Mouse (Mus musculus): ENCODE measurements around the gene Ski.
A peak's percentile ranks its signal among the peaks of the same experiment; 100 is the strongest.
"Not testable (repeated sequence)": the region's sequence is repeated elsewhere in the genome, so short reads cannot be mapped to it uniquely, and the experiment has no call there.

Ski gene

DNA sequence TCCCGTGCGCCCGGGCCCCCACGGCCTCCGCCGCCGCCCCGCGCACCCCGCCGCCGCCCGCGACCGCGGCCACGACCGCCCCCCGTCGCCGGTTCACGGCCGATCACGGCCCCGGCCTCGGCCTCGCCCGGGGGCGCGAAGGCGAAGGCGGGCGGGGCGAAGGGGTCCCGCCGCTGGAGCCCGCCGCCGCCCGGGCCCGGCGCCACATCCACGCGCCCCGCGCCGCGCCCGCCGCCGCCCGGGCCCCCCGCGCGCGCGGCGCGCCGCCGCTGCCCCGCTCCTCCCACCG, at the start of gene Ski:
Gene Ski (minus strand): TSS at position 41 of the 289 bp plus-strand sequence.
- no peak for DNase-seq (ENCODE audit: low spot score in 2 of 2)

GRCm38 (mm10) chr4:155268382-155268781, 46.0 kb upstream of the Ski start:
- DNase-seq (ENCODE audit: low spot score in 2 of 2), result peak in 1 of 2 experiments; percentile 35

- DNase-seq (ENCODE audit: low spot score in 2 of 2), result no peak
Observed at GRCm38 (mm10) chr4:155267639-155268175, 45.3 kb upstream of the Ski start.

- no peak for DNase-seq (ENCODE audit: low spot score in 2 of 2)
Observed at GRCm38 (mm10) chr4:155267047-155267543, 44.7 kb upstream of the Ski start.

DNA sequence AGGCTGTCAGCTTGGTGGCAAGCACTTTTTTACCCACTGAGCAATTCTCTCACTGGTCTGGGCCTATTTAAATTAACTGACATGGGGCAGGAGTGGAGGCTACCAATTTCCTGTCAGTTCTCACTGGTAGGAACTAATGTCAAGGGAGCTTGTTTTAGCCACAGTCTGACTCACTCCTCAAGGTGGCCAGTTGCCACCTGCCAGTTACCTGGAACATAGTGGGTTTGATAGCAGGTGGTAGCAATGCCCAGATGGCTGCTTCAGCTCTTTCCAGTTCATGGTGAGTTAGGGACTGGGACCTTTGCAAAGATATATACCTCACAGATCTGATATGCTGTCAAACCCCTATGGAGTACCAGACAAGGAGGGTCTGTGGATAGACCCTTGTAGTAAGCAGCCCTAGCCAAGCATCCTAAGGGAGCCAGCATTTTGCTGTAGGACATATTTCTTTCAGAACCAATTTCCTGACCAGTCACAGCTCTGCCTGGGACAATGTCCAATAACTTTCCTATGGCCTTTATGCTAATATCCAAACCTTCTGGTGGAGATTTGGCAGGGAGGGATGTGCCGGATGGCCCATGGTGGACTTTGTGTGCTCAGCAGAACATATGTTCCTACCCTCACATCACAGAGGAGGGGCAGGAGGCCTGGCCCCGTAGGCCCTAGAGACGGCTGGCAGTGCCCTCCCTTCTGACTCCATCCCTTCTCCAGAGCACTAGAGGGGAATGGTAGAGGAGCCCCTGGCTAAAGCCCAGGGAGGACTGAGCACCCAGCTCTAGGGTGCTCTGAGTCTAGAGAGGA, 42.3 kb upstream of the Ski start:
- DNase-seq (ENCODE audit: low spot score in 2 of 2), result no peak

GRCm38 (mm10) chr4:155252253-155252652, 29.9 kb upstream of the Ski start:
- DNase-seq (ENCODE audit: low spot score in 2 of 2), result no peak

GRCm38 (mm10) chr4:155251147-155251546, 28.8 kb upstream of the Ski start:
- no peak for DNase-seq (ENCODE audit: low spot score in 2 of 2)

GRCm38 (mm10) chr4:155250361-155251117, 28.1 kb upstream of the Ski start:
- DNase-seq (ENCODE audit: low spot score in 2 of 2), result no peak

DNA sequence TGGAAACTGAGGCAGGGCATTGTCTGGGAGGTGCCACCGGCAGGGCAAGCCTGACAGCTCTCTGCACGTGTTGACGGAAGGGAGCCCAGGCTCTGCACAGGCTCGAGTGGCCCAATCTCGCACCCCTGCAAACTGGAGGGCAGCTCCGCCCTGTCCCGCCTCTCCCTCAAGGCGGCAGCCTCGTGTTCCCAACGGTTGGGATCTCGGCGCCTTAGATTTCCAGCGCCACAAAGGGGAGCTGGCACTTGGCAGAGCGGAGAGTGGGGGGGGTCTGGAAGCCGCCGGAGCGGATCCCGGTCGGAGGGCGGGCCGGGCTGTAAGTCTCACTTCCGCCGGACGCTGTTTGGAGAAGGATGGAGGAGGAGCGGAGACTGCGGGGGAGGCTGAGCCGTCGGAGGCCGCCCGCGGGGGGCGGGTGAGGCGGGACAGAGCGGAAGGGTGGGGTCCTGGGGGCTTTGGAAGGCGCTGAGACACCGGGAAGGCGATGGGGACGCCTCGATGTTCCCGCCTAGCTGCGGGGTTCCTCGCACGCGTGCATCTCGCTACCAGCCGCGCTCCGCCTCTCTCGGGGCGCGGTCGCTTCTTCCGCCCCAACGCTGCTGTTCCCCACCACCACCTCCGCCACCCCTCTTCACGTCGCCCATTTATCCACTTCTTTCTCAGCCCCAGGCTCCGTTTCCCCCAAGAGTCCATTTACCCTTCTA, 27.4 kb upstream of the Ski start, which contains the start of gene Faap20:
Gene Faap20 (plus strand): TSS at position 155 of the 704 bp plus-strand sequence.
- DNase-seq (ENCODE audit: low spot score in 2 of 2), result peak; percentile 60 to 67

DNA sequence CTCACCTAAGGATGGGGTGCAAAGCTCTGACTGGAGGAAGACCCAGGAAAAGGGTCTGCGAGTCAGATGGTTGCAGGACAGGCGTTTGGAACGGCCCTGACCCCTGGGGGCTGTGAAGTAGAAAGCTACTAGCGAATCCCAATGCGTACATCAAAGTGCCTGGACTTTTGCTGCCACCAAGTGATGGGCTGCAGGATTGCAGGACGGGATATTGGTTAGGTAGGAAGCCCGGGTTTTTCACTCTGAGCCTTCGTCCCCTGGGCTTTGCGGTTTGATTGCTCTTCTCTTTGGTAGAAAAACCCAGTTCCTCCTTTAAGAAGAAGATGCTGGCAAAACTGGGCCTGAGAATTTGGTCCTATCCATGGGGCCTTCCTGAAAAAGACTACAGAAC, 26.9 kb upstream of the Ski start:
- peak; percentile 82 to 90 for DNase-seq (ENCODE audit: low spot score in 2 of 2)

- not testable (repeated sequence) for DNase-seq (ENCODE audit: low spot score in 2 of 2)
Observed at GRCm38 (mm10) chr4:155248054-155248453, 25.7 kb upstream of the Ski start.

DNA sequence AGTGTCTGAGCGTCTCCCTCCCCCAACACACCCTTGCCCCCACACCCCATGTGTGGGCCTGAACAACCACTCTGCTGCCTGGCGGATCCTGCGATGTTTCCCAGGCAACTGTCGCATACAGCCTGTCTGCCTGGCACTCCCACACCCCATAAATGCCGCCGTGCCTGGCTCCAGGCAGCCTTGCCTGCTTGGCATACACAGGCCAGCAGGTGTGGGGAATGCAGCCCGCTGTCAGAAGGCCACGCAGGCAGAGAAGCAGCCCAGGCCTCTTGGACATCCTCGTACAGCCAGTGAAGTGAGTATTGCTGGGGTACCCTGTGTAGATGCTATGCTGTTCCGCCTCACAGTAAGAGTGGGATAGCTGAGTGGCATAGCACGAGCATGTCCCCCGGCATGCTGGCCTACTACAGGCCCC, 24.3 kb upstream of the Ski start:
- no peak for DNase-seq (ENCODE audit: low spot score in 2 of 2)

DNA sequence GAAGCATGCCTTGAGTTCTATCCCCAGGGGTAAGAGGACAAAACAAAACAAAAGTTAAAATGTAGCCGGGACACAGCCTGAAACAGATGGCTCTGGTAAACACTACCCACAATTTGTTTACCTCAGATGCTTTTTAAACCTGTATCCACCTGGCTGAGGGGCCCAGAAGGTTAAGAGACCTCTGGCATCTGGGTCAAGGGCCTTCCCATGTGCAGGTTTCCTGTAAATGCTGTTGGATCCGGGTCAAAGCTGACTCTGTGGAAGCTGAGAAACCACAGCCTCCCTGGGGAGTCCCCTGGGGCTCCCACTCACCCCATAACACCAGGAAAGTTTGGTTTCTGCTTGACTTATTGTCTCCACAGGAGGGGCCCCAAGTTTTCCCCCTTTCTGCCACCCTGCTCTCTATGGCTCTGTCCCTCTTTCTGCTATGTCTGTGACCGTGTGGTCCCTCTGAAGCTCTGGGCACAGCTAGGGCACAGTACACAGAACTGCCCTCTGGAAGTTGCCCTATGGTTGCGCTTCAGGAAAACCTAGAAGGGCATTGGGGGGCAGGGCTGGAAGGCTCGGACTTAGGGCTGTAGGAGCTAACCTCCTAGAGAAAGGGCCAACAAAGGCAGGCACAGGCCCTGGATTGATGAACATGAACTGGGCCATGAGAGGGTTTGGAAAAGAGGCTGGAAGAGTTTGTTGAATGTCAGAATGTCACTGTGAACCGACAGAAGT, 23.5 kb upstream of the Ski start:
- no peak for DNase-seq (ENCODE audit: low spot score in 2 of 2)

DNA sequence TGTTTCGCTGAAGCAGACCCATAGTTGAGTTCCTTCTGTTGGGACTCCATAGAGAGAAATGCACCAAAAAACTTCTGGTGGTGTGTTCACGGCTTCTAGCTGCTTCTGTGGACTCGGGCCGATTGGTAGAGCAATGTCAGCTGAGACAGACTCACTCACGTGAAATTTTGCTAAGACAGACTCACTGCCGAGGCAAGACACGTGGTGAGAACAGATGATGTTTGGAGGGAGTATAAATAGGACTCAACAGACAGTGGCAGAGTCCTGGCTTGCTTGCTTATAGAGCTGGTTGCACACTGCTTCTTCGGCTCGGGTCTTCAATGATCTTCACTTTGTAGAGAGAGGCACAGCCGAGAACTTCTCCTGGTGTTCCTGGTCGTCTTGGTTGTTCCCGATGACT, 20.8 kb upstream of the Ski start:
- no peak for DNase-seq (ENCODE audit: low spot score in 2 of 2)

DNA sequence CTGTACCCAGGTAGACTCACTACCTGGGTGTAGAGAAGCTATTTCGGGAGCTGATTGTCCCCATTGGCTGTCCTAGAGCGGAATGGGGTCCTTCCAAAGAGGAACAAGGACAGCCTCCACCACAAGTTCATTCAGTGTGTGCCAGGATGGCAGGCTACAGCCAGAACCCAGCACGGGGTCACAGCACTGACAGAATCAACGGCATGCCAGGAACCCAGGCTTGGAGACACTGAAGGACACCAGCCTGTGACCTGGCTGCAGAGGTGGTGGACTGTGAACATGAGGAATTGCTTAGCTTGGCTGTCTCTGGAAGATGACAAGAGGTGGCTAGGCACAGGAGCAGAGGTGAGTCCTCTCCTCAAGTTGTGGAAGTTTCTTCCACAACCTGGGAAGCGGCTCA, 19.9 kb upstream of the Ski start:
- DNase-seq (ENCODE audit: low spot score in 2 of 2), result no peak

DNA sequence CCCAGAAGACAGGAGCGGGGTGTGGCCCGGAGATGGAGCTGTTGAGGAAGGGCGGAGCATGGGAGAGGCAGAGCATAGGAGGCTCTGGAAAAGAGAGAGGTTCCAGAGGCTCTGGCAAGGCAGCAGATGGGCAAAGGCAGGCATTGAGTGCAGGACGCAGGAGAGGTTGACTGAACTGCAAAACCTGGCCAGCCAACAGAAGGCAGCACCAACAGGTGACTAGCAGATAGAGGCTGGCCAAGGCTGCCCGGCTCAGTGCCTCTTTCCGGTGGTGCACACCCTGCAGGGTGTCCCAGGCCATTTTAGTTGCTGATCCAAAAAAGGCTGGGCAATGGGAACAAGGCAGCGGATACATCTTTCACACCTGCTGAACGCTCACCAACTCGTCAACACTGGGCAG, 19.4 kb upstream of the Ski start:
- no peak for DNase-seq (ENCODE audit: low spot score in 2 of 2)

DNA sequence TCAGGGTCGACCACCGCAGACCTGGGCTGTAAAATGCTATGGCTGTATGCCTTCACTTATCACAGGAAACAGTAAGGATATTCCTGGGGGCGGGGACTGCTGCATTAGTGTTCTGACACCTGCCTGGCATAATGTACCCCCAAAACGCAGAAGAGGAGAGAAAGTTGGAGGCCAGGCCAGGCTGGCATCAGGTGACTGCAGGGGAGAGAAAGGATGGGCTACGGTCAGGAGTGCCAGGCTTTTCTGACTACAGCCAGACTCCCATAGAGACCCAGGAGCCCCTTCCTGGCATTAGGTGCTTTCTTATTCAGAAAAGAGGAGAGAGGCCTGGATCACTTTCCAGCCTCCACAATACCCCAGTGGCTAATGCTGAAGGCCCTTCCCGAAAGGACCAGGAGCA, 17.1 kb upstream of the Ski start:
- no peak for DNase-seq (ENCODE audit: low spot score in 2 of 2)

DNA sequence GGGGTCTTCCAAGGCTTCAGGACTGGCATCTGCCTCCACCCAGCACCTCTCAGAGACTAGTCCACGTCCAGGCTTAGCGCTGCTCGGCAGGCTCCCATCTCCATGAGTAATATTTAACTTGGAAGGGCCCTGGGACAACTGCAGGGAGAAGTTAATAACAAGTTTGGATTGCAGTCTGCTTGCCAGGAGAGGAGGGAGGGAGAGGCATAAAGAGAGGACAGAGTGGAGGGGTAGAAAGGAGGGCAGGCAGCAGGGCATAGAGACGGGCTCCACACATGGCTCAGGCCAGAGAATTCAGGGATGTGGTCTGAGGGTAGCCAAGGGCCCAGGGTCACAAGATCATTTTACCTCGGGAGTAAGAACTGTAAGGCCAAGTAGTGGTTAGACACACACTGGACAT, 15.9 kb upstream of the Ski start:
- no peak for DNase-seq (ENCODE audit: low spot score in 2 of 2)

GRCm38 (mm10) chr4:155236737-155237385, 14.5 kb upstream of the Ski start:
- no peak for DNase-seq (ENCODE audit: low spot score in 2 of 2)

DNA sequence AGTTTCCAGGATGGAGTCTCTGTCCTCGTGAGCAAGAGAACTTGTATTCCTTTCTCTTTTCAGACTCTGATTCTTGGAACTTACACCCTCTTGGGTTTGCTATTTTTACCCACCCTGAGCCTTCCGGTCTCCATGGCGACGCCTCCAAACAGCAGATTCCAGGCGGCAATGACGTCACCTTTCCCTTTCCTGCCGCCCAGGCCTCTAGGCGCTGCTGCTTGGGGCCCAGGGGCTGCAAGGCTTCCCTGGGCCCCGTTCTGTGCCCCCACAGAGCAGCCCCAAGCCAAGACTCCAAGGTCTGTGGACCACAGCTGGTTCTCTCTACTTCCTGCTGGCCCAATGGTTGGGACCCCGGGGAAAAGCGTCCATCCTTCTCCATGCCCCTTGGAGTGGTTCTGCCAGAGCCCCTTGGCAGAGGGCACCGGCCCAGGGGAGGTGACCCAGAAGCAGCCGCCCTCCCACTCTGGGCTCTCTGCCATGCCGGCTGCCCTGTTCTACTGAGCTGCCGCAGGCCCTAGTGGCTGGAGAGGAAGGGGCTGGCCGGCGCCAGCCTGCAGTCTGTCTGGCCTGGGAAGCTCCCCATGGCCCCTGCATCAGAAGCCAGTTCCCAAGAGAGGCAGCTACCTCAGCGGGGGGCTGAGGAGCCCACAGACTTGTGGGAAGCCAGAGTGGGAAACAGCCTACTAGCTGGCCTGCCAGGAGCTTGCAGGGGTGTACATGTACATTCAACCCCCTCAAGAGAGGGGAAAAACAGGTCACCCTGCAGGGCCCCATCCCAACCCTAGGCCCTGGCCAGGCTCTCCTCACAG, 13.1 kb upstream of the Ski start:
- no peak for DNase-seq (ENCODE audit: low spot score in 2 of 2)
